Mouse (Mus musculus) liver, embryonic 14.5 days (tissue): ENCODE measurements around the gene Luzp1.

Experiments used
- CTCF ChIP-seq: IDR thresholded peaks from 2 replicates; pipeline ENCODE4 v1.5.1; 2016; ENCODE audit warnings: antibody characterized with exemption, low read depth, control low read depth
- EP300 ChIP-seq: IDR thresholded peaks from 2 replicates; pipeline ENCODE4 v1.6.1; 2016; ENCODE audit warnings: antibody characterized with exemption, low read depth

- no peak for TF ChIP-seq CTCF
- TF ChIP-seq EP300 = no peak
Measured at GRCm38 (mm10) chr4:136449795-136450194, 19.8 kb upstream of the Luzp1 start.
